In the genomic region with DNA sequence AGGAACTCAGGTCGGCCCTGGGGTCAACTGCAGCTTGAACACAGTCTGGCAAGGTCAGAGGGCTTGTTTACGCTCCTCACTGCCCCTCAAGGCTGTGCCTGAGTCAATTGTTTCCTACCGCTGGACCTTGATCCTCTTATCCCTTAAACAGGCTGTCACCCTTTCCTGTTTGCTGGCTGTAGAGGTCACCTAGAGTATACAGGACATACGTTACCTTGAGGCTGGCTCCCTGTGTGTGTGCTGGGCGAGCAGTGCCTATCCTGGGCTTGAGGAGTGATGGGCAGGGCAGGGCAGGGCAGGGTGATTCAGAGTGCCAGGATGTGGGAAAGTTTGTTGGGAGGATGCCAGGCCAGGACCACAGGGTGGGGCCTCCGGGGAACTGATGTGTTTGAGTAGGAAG, we compare ENCODE assay signal across 10 mouse cellular contexts. TPM values are rescaled to one million over a fixed set of nuclear protein-coding genes. Genes with fewer than 3 reads are reported as not detected.
A peak's percentile ranks its signal among the peaks of the same experiment; 100 is the strongest.
DNase-seq lines count a peak whose midpoint lies in the region; ATAC-seq lines count a peak whose summit lies in the region.
"Had no signal": no experiment of that assay in that cellular context is flagged by ENCODE, and none has a peak within 500 bp of the region (broad histone marks: within the 10 kb centered on the region; RNA-seq: fewer than 3 reads in every experiment).

No protein-coding gene starts in this region.

- no peak overlapping the region for H3K4me2 ChIP-seq in hindbrain, embryonic 16.5 days (ENCODE audit: low read length)

- H3K9ac ChIP-seq in hindbrain, embryonic 16.5 days (ENCODE audit: low read depth, low read length): no peak overlapping the region

- no peaks in the 10 kb centered on the region for H3K27me3 ChIP-seq in hindbrain, embryonic 10.5 days (ENCODE audit: insufficient read depth, poor library complexity, severe bottlenecking)
- H3K27me3 ChIP-seq in hindbrain, embryonic 16.5 days (replicated peaks; ENCODE audit: control insufficient read depth, insufficient read depth, low read length): no peaks in the 10 kb centered on the region

- intact Hi-C loops in heart, postnatal 36 days (cut with DNase I): no loop called here

- H3K4me3 ChIP-seq in hindbrain, embryonic 10.5 days: no peak overlapping the region
- H3K4me3 ChIP-seq in hindbrain, embryonic 16.5 days (ENCODE audit: low read length): no peak overlapping the region

- H3K4me1 ChIP-seq in hindbrain, embryonic 10.5 days (replicated peaks): peaks cover 48% of the 10 kb centered on the region
- H3K4me1 ChIP-seq in hindbrain, embryonic 16.5 days (ENCODE audit: control insufficient read depth, insufficient read depth, low read depth, low read length): peaks cover 9% of the 10 kb centered on the region; the same call in 1 of the 2 replicates

- H3K9me3 ChIP-seq in hindbrain, embryonic 10.5 days: no peaks in the 10 kb centered on the region
- no peaks in the 10 kb centered on the region for H3K9me3 ChIP-seq in hindbrain, embryonic 16.5 days (ENCODE audit: control insufficient read depth, low read length)

- peak overlapping the region; percentile 35; the same call in 1 of the 2 replicates for H3K27ac ChIP-seq in hindbrain, embryonic 10.5 days
- no peak overlapping the region for H3K27ac ChIP-seq in hindbrain, embryonic 16.5 days (ENCODE audit: low read depth, low read length)

- H3K36me3 ChIP-seq in hindbrain, embryonic 10.5 days: no peaks in the 10 kb centered on the region
- no peaks in the 10 kb centered on the region for H3K36me3 ChIP-seq in hindbrain, embryonic 16.5 days (ENCODE audit: control insufficient read depth, insufficient read depth, low read length)
- H3K36me3 ChIP-seq: G1E had no signal

- WGBS in hindbrain, embryonic 10.5 days: 33% methylated on average over 6 of the region's 6 CpGs
- WGBS in hindbrain, embryonic 16.5 days: 53% methylated on average over 6 of the region's 6 CpGs

- no peak for DNase-seq in hindbrain, embryonic 10.5 days (ENCODE audit: low spot score)
- peak; percentile 89 for DNase-seq in 416B (ENCODE audit: low read depth)
- DNase-seq in adrenal gland, postnatal 36 days: peak; percentile 36 to 38
- DNase-seq in lung, postnatal 14 days: peak; percentile 64
- no peak for DNase-seq in heart, postnatal 36 days
- no peak for DNase-seq in natural killer cell, adult 2 months (ENCODE audit: low spot score in 2 of 2)
- DNase-seq in testis, postnatal 14 days (ENCODE audit: low spot score): no peak
- DNase-seq: layer of hippocampus, postnatal 36 days had no signal

- ATAC-seq in hindbrain, embryonic 16.5 days: no peak

RNA-seq across cellular contexts. Expression of gene Hpcal1, which starts 47.8 kb away (rescaled TPM):
- polyA plus RNA-seq in hindbrain, embryonic 10.5 days (2016; fragmentation: Nextera tagmentation; extraction: Ambion mirVana): 35.9 and 39.9 TPM in 2 replicates
- polyA plus RNA-seq in hindbrain, embryonic 16.5 days (2015; fragmentation: Nextera tagmentation; extraction: Ambion mirVana): 150 and 167 TPM in 2 replicates
- 10 to 100 TPM; 17.1 to 19.1 TPM for total RNA-seq in adrenal gland, postnatal 36 days (2021)
- total RNA-seq in heart, postnatal 36 days (2021): 10 to 100 TPM; 18.7 to 24.7 TPM
- total RNA-seq: G1E had no signal
- polyA plus RNA-seq: G1E had no signal

Comparison
In these comparisons a context has a peak if more than half of its experiments do, and no peak if none do; other contexts are left out.
1. DNase-seq: peak in 416B (single experiment), adrenal gland, postnatal 36 days (2 of 2) and lung, postnatal 14 days (single experiment); none in hindbrain, embryonic 10.5 days (single experiment), heart, postnatal 36 days (0 of 2), natural killer cell, adult 2 months (0 of 2) and testis, postnatal 14 days (single experiment).